Mouse (Mus musculus) forebrain, embryonic 13.5 days (tissue): ENCODE data around the gene Os9. TPM values are rescaled to one million over a fixed set of nuclear protein-coding genes. Genes with fewer than 3 reads are reported as not detected.
"Not testable (repeated sequence)": the region's sequence is repeated elsewhere in the genome, so short reads cannot be mapped to it uniquely, and the experiment has no call there.

ENCODE experiments used
- ATAC-seq: fragments of 200-750 bp; cut with Nextera tagmentation; 2 replicates; pipeline ENCODE4 v1.8.0; 2017
- H3K27ac ChIP-seq: fragments of 300-500 bp; sonication (generic); 2 replicates; pipeline ENCODE4 v1.5.1; 2015; ENCODE audit warnings: inconsistent platforms, mild to moderate bottlenecking, moderate library complexity
- H3K27me3 ChIP-seq: fragments of 300-500 bp; sonication (generic); 2 replicates; pipeline ENCODE4 v1.6.1; 2015; ENCODE audit warnings: mild to moderate bottlenecking, inconsistent platforms
- H3K36me3 ChIP-seq: fragments of 300-500 bp; sonication (generic); 2 replicates; pipeline ENCODE4 v1.6.1; 2015; ENCODE audit warnings: mild to moderate bottlenecking, inconsistent platforms; ENCODE audit not compliant: poor library complexity, severe bottlenecking
- H3K4me1 ChIP-seq: fragments of 300-500 bp; sonication (generic); 2 replicates; pipeline ENCODE4 v1.6.1; 2015; ENCODE audit warnings: inconsistent platforms
- H3K4me2 ChIP-seq: fragments of 300-500 bp; sonication (generic); 2 replicates; pipeline ENCODE4 v1.6.1; 2015; ENCODE audit warnings: inconsistent platforms, mild to moderate bottlenecking, moderate library complexity
- H3K4me3 ChIP-seq: fragments of 300-500 bp; sonication (generic); 2 replicates; pipeline ENCODE4 v1.5.1; 2015; ENCODE audit warnings: mild to moderate bottlenecking, inconsistent platforms
- H3K9ac ChIP-seq: fragments of 300-500 bp; sonication (generic); 2 replicates; pipeline ENCODE4 v1.6.1; 2015; ENCODE audit warnings: mild to moderate bottlenecking, inconsistent platforms
- H3K9me3 ChIP-seq: fragments of 300-500 bp; sonication (generic); replicated peaks from 2 replicates; pipeline ENCODE4 v1.6.1; 2016; ENCODE audit warnings: inconsistent platforms
- WGBS: fragments of 180-500 bp; shearing (Covaris S2); methylation state at CpG from one replicate; pipeline ENCODE4 v1.1.7; 2015; 5-methylcytosine and 5-hydroxymethylcytosine counted together
- polyA plus RNA-seq: library from polyadenylated mRNA; unstranded; fragments of >200 nt; fragmentation: Nextera tagmentation; extraction: Ambion mirVana; gene quantifications from 2 replicates; pipeline ENCODE4 v1.2.1, GENCODE M21; 2015

Os9 gene
- polyA plus RNA-seq, 1 experiment from 2014 or later: 94.8 TPM

DNA sequence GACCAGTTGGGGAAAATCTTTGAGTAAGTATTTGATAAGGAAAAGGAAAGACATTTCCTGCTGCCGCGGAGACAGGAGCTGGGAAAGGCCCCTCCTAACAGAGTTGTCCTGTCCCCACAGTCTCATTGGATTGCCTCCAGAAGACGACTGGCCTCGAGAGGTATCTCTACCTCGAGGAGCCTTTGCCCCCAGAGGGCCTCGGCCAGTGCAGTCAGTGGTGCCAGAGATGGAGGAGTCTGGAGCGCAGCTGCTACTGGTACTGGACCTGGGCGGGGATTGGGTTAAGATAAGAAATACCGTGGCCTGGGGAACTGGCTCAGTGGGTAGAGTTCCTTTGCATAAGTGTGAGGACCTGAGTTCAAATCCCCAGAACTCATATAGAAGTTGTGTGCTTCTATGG lies 55.0 kb downstream of the Os9 start:
- Histone ChIP-seq H3K4me3 (no peak overlapping the region), H3K4me2 (no peak overlapping the region), H3K9ac (no peak overlapping the region), H3K36me3 (peaks cover 42% of the 10 kb centered on the region), H3K9me3 (no peaks in the 10 kb centered on the region), H3K4me1 (peaks cover 57% of the 10 kb centered on the region), H3K27ac (no peak overlapping the region), H3K27me3 (no peaks in the 10 kb centered on the region)
- ATAC-seq: no peak
- 92% methylated on average over 9 of the region's 9 CpGs for whole genome bisulfite sequencing

DNA sequence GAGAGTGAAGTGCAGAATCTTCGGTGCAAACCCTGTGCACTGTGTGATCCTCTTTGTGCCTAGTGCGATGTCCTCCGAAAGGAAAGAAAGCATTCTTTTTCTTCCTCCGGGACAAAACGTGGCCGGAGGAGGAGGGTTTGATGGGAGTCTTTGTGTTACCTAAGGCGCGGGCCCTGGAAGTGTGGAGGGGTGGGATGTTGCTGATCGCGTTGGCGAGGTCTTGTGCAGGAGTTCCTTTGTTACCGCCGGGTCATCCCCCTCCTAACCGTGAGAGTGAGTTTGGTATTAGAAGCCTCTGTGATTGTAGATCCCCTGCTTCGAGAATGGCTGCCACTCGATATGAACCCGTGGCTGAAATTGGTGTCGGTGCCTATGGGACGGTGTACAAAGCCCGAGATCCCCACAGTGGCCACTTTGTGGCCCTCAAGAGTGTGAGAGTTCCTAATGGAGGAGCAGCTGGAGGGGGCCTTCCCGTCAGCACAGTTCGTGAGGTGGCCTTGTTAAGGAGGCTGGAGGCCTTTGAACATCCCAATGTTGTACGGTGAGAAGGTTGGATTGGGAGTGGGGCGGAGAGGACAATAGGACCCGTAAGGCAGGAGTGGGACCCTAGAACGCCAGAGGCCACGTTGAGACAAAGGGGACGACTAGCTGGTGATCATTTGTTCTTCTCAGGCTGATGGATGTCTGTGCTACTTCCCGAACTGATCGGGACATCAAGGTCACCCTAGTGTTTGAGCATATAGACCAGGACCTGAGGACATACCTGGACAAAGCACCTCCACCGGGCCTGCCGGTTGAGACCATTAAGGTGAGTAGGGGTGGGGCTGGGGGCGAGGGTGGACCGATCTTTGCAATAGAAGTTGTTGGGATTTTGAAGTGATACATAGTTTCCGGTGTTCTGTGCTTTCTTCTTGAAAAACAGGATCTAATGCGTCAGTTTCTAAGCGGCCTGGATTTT lies 56.7 kb downstream of the Os9 start:
- Histone ChIP-seq H3K27me3 (no peaks in the 10 kb centered on the region), H3K4me1 (peaks cover 56% of the 10 kb centered on the region), H3K4me2 (peak overlapping the region; percentile 92), H3K4me3 (peak overlapping the region; percentile 95), H3K9me3 (no peaks in the 10 kb centered on the region), H3K9ac (peak overlapping the region; percentile 99), H3K36me3 (peaks cover 42% of the 10 kb centered on the region), H3K27ac (peak overlapping the region; percentile 90)
- WGBS: 12% methylated on average over 37 of the region's 37 CpGs
- ATAC-seq: no peak

DNA sequence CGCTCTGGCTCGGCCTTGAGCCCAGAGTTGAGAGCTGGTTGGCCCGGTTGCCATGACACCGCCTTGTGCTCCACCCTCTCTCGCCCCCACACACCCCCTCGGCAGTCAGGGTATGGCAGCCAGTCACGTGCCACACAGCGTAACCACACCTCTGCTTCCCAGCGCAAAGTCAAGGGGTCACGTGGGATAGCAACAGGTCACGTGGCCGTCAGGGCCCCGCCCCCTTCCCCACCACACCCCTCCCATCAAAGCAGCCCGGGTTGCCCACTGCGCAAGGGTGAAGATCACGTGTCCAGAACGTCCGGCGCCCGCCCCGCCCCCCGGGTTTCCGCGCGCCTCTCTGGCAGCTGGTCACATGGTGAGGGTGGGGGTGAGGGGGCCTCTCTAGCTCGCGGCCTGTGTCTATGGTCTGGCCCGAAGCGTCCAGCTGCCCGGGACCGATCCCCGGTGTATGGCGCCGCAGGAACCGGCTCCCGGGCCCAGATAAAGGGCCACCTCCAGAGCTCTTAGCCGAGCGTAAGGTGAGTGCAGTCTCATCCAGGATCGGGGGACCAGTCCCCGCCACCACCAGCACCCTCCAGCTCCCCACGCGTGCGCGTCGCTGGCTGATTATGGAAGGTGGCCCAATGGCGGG lies 57.6 kb downstream of the Os9 start, which contains the start of gene Cdk4:
Cdk4 (plus strand) TSS at position 296 of the 634 bp plus-strand sequence.
- H3K9ac ChIP-seq: peak within 1 kb of the TSS; percentile 99
- peaks cover 38% of the 10 kb centered on the region for H3K36me3 ChIP-seq
- H3K27ac ChIP-seq: peak within 1 kb of the TSS; percentile 90
- ATAC-seq: peak; percentile 91
- H3K27me3 ChIP-seq: no peaks in the 10 kb centered on the region
- peaks cover 53% of the 10 kb centered on the region for H3K4me1 ChIP-seq
- WGBS: under 1% methylated on average over 44 of the region's 46 CpGs
- H3K4me2 ChIP-seq: peak within 1 kb of the TSS; percentile 92
- no peaks in the 10 kb centered on the region for H3K9me3 ChIP-seq
- H3K4me3 ChIP-seq: peak within 1 kb of the TSS; percentile 95

- WGBS: 79% methylated on average over 5 of the region's 5 CpGs
- Histone ChIP-seq H3K27me3 (no peaks in the 10 kb centered on the region), H3K36me3 (peaks cover 34% of the 10 kb centered on the region), H3K4me1 (peaks cover 59% of the 10 kb centered on the region), H3K4me2 (peak overlapping the region; percentile 59), H3K4me3 (peak overlapping the region; percentile 95; the same call in 1 of the 2 replicates), H3K9ac (no peak overlapping the region), H3K27ac (peak overlapping the region; percentile 72), H3K9me3 (no peaks in the 10 kb centered on the region)
- ATAC-seq: no peak
Measured at GRCm38 (mm10) chr10:127062503-127062902, 58.4 kb downstream of the Os9 start.

DNA sequence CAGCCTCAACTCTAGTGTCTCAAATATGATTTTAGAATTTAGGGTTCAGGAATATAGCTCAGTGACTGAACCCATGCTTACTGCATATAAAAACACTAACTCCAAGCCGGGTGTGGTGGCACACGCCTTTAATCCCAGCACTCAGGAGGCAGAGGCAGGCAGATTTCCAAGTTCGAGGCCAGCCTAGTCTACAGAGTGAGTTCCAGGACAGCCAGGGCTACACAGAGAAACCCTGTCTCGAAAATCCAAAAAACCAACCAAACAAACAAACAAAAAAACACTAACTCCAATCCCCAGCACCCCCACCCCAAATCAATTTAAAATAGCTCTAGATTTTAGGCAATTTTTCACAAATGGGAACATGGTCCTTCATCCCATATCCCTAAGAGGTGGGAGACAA lies 58.8 kb downstream of the Os9 start:
- not testable (repeated sequence) for H3K4me3 ChIP-seq, H3K9me3 ChIP-seq, H3K9ac ChIP-seq, ATAC-seq, H3K27me3 ChIP-seq, H3K4me2 ChIP-seq
- H3K36me3 ChIP-seq: peaks cover 34% of the 10 kb centered on the region
- H3K4me1 ChIP-seq: peaks cover 59% of the 10 kb centered on the region
- WGBS: 83% methylated on average over 4 of the region's 4 CpGs
- peak overlapping the region; percentile 72; the same call in 1 of the 2 replicates for H3K27ac ChIP-seq

GRCm38 (mm10) chr10:127061513-127061912 lies 59.4 kb downstream of the Os9 start:
- Histone ChIP-seq H3K9me3 (no peaks in the 10 kb centered on the region), H3K27me3 (no peaks in the 10 kb centered on the region), H3K4me3 (peak overlapping the region; percentile 92; the same call in 1 of the 2 replicates), H3K4me1 (peaks cover 54% of the 10 kb centered on the region), H3K27ac (peak overlapping the region; percentile 96), H3K36me3 (peaks cover 34% of the 10 kb centered on the region), H3K9ac (peak overlapping the region; percentile 97), H3K4me2 (peak overlapping the region; percentile 91)
- no peak for ATAC-seq
- WGBS: 71% methylated on average over 2 of the region's 2 CpGs

- Histone ChIP-seq H3K27me3 (no peaks in the 10 kb centered on the region), H3K9ac (peak overlapping the region; percentile 97), H3K4me1 (peaks cover 52% of the 10 kb centered on the region), H3K27ac (peak overlapping the region; percentile 96), H3K9me3 (no peaks in the 10 kb centered on the region), H3K4me2 (peak overlapping the region; percentile 91), H3K36me3 (peaks cover 34% of the 10 kb centered on the region), H3K4me3 (peak overlapping the region; percentile 92)
- ATAC-seq: no peak
- 17% methylated on average over 5 of the region's 5 CpGs for WGBS
Measured at GRCm38 (mm10) chr10:127061085-127061484, 59.8 kb downstream of the Os9 start.

- whole genome bisulfite sequencing: under 1% methylated on average over 60 of the region's 72 CpGs
- Histone ChIP-seq H3K4me1 (peaks cover 44% of the 10 kb centered on the region), H3K4me3 (peak within 1 kb of the TSS; percentile 92), H3K9ac (peak within 1 kb of the TSS; percentile 97), H3K36me3 (peaks cover 34% of the 10 kb centered on the region), H3K27ac (peak within 1 kb of the TSS; percentile 96), H3K9me3 (no peaks in the 10 kb centered on the region), H3K27me3 (no peaks in the 10 kb centered on the region), H3K4me2 (peak within 1 kb of the TSS; percentile 91)
- ATAC-seq: peak; percentile 48
Measured at GRCm38 (mm10) chr10:127059968-127060916, 60.7 kb downstream of the Os9 start, which contains the start of gene March9. March9 (minus strand) TSS chr10:127060184.

DNA sequence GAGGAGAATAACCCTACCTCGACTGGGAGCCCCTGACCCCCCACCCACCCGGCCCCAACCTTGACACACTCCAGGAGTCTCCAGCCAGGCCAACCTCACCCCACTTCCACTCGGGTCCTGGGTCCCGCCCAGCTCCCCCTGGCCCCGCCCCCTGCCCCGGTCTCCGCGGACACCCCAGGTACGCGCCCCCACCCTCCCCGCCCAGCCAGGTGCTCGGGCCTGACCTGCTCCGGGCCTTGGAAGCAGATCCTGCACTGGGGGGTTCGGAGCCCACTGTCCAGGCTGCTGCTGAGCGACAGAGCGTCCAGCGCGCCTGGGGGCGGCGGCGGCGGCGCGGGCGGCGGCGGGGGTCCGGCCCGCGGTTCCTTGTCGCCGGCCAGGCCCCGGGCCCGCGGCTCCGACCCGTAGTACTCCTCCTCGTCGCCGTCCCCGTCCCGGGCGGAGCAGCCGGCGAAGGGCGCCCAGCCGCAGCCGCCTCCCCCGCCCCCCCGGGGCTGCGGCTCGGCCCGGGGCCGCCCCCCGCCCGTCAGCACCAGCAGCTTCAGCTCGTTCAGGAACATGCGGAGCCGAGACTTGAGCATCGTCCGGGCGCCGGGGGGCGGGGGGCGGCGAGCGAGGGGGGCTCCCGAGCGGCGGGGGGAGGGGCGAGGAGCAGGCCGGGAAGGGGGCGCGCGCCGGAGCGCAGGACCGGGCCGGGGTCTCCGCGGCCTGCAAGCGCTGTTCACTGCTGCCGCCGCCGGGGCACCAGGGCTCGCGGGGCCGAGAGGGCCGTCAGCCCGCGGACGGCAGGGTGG lies 61.6 kb downstream of the Os9 start:
- peak overlapping the region; percentile 96 for H3K27ac ChIP-seq
- H3K9me3 ChIP-seq: no peaks in the 10 kb centered on the region
- 1% methylated on average over 31 of the region's 92 CpGs for WGBS
- H3K4me3 ChIP-seq: peak overlapping the region; percentile 92
- peaks cover 36% of the 10 kb centered on the region for H3K4me1 ChIP-seq
- no peaks in the 10 kb centered on the region for H3K27me3 ChIP-seq
- H3K4me2 ChIP-seq: peak overlapping the region; percentile 91
- H3K9ac ChIP-seq: peak overlapping the region; percentile 97
- 0 out of 2 replicates have a peak, but pooled peaks have one; percentile 0 for ATAC-seq
- peaks cover 37% of the 10 kb centered on the region for H3K36me3 ChIP-seq

- Histone ChIP-seq H3K27ac (peak overlapping the region; percentile 8; the same call in 1 of the 2 replicates), H3K9ac (peak overlapping the region; percentile 97), H3K36me3 (peaks cover 43% of the 10 kb centered on the region), H3K4me2 (peak overlapping the region; percentile 91), H3K4me1 (peaks cover 36% of the 10 kb centered on the region), H3K27me3 (no peaks in the 10 kb centered on the region), H3K4me3 (peak overlapping the region; percentile 92), H3K9me3 (no peaks in the 10 kb centered on the region)
- WGBS: 7% methylated on average over 8 of the region's 8 CpGs
- no peak for ATAC-seq
Measured at GRCm38 (mm10) chr10:127058708-127059107, 62.2 kb downstream of the Os9 start.
